Mouse (Mus musculus) forebrain, embryonic 14.5 days (tissue): ENCODE data around the gene Lrrc37a. TPM values are rescaled to one million over a fixed set of nuclear protein-coding genes. Genes with fewer than 3 reads are reported as not detected.
"Not testable (repeated sequence)": the region's sequence is repeated elsewhere in the genome, so short reads cannot be mapped to it uniquely, and the experiment has no call there.

ENCODE experiments used
- ATAC-seq: fragments of 200-750 bp; cut with Nextera tagmentation; 2 replicates; pipeline ENCODE4 v1.8.0; 2017; ENCODE audit warnings: mild to moderate bottlenecking, moderate library complexity
- DNase-seq: peaks from one replicate; pipeline ENCODE4 v3.0.0-alpha.2; 2015; ENCODE audit warnings: low spot score
- H3K27ac ChIP-seq: fragments of 300-500 bp; sonication (generic); 2 replicates; pipeline ENCODE4 v1.5.1; 2014; ENCODE audit warnings: low read depth, mild to moderate bottlenecking, control low read depth, low read length, moderate library complexity
- H3K27me3 ChIP-seq: fragments of 300-500 bp; sonication (generic); replicated peaks from 2 replicates; pipeline ENCODE4 v1.6.1; 2014; ENCODE audit warnings: low read length, control low read depth, mixed read lengths; ENCODE audit not compliant: control insufficient read depth, insufficient read depth
- H3K36me3 ChIP-seq: fragments of 300-500 bp; sonication (generic); 2 replicates; pipeline ENCODE4 v1.6.1; 2014; ENCODE audit warnings: low read length, control low read depth; ENCODE audit not compliant: control insufficient read depth, insufficient read depth
- H3K4me1 ChIP-seq: fragments of 300-500 bp; sonication (generic); 2 replicates; pipeline ENCODE4 v1.6.1; 2014; ENCODE audit warnings: antibody characterized with exemption, low read length, control low read depth; ENCODE audit not compliant: control insufficient read depth, insufficient read depth
- H3K4me2 ChIP-seq: fragments of 300-500 bp; sonication (generic); 2 replicates; pipeline ENCODE4 v1.6.1; 2014; ENCODE audit warnings: mild to moderate bottlenecking, control low read depth, low read length
- H3K4me3 ChIP-seq: fragments of 300-500 bp; sonication (generic); 2 replicates; pipeline ENCODE4 v1.5.1; 2014; ENCODE audit warnings: low read depth, low read length, control low read depth
- H3K9ac ChIP-seq: fragments of 300-500 bp; sonication (generic); 2 replicates; pipeline ENCODE4 v1.6.1; 2014; ENCODE audit warnings: mild to moderate bottlenecking, low read length, control low read depth, moderate library complexity
- H3K9me3 ChIP-seq: fragments of 300-500 bp; sonication (generic); replicated peaks from 2 replicates; pipeline ENCODE4 v1.6.1; 2016; ENCODE audit warnings: low read length, control low read depth, mixed read lengths; ENCODE audit not compliant: control insufficient read depth
- WGBS: fragments of 180-500 bp; shearing (Covaris S2); extraction: QIAGEN DNeasy Blood & Tissue Kit; methylation state at CpG from one replicate; pipeline ENCODE4 v1.1.7; 2014; 5-methylcytosine and 5-hydroxymethylcytosine counted together
- polyA plus RNA-seq: library from polyadenylated mRNA; unstranded; fragments of >200 nt; fragmentation: Nextera tagmentation; extraction: Ambion mirVana; gene quantifications from 2 replicates; pipeline ENCODE4 v1.2.1, GENCODE M21; 2014

The Lrrc37a gene
- not detected in 2 replicates for polyA plus RNA-seq

- 93% methylated on average over 12 of the region's 12 CpGs for WGBS
Measured at GRCm38 (mm10) chr11:103504497-103504896, at the start of gene Lrrc37a. Gene Lrrc37a, minus strand, starts transcription at chr11:103504597.

DNA sequence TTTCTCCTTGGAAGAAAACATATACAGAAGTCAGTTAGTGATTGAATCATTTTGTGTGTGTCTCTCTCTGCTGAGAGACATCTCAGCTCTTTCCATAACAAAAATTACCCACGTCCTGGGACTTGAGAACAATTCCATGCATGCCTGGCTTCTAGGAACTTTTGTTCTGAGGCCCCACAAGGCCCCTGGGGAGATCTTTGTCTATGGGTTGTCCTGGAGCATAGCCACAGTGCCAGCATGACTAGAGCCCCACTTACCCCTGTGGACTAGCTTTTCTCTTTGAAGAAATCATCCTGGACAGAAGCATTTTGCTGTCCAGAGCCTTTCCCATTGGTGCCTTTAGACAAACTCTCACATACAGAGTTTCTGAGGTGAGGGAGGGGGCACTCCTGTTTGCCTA lies 30.6 kb upstream of the Lrrc37a start:
- ATAC-seq, H3K9ac ChIP-seq, H3K4me2 ChIP-seq, DNase-seq, H3K9me3 ChIP-seq, H3K4me1 ChIP-seq, H3K27me3 ChIP-seq, H3K36me3 ChIP-seq, H3K27ac ChIP-seq, H3K4me3 ChIP-seq: not testable (repeated sequence)
- WGBS, result 28% methylated on average over 1 of the region's 1 CpGs

More at GRCm38 (mm10) chr11:103504497-103504896, at the start of gene Lrrc37a:
- Histone ChIP-seq H3K4me1 (no peaks in the 10 kb centered on the region), H3K36me3 (no peaks in the 10 kb centered on the region), H3K4me2 (no peak within 1 kb of the TSS), H3K9me3 (no peaks in the 10 kb centered on the region), H3K27me3 (no peaks in the 10 kb centered on the region), H3K9ac (no peak within 1 kb of the TSS), H3K27ac (no peak within 1 kb of the TSS), H3K4me3 (no peak within 1 kb of the TSS)
- no peak for DNase-seq
- no peak for ATAC-seq

GRCm38 (mm10) chr11:103512111-103512510 lies 7.7 kb upstream of the Lrrc37a start:
- no peak for DNase-seq
- Histone ChIP-seq H3K9ac (no peak overlapping the region), H3K9me3 (no peaks in the 10 kb centered on the region), H3K27ac (no peak overlapping the region), H3K4me3 (no peak overlapping the region), H3K27me3 (no peaks in the 10 kb centered on the region), H3K36me3 (no peaks in the 10 kb centered on the region), H3K4me2 (no peak overlapping the region), H3K4me1 (no peaks in the 10 kb centered on the region)
- WGBS, result 81% methylated on average over 2 of the region's 2 CpGs
- ATAC-seq, result no peak

GRCm38 (mm10) chr11:103464443-103464842 lies 40.0 kb downstream of the Lrrc37a start:
- Histone ChIP-seq H3K4me1 (no peaks in the 10 kb centered on the region), H3K36me3 (no peaks in the 10 kb centered on the region), H3K4me2 (no peak overlapping the region), H3K4me3 (no peak overlapping the region), H3K9ac (no peak overlapping the region), H3K27ac (no peak overlapping the region), H3K27me3 (no peaks in the 10 kb centered on the region), H3K9me3 (no peaks in the 10 kb centered on the region)
- ATAC-seq (no peak), DNase-seq (peak; percentile 27)
- 70% methylated on average over 7 of the region's 7 CpGs for WGBS

DNA sequence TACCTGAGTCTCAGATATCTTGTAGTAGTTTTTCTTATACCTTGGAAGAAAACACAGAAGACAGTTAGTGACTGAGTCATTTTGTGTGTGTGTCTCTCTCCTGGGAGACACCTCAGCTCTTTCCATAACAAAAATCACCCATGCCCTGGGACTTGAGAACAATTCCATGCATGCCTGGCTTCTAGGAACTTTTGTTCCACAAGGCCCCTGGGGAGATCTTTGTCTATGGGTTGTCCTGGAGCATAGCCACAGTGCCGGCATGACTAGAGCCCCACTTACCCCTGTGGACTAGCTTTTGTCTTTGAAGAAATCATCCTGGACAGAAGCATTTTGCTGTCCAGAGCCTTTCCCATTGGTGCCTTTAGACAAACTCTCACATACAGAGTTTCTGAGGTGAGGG lies 53.3 kb downstream of the Lrrc37a start:
- not testable (repeated sequence) for H3K27me3 ChIP-seq, H3K4me1 ChIP-seq, H3K4me3 ChIP-seq, DNase-seq, H3K36me3 ChIP-seq, H3K27ac ChIP-seq, ATAC-seq, H3K4me2 ChIP-seq, H3K9ac ChIP-seq, H3K9me3 ChIP-seq
- 36% methylated on average over 1 of the region's 1 CpGs for WGBS

- not testable (repeated sequence) for H3K9me3 ChIP-seq, DNase-seq, H3K4me3 ChIP-seq, ATAC-seq, H3K9ac ChIP-seq, H3K27ac ChIP-seq, H3K4me2 ChIP-seq, H3K36me3 ChIP-seq, H3K4me1 ChIP-seq, H3K27me3 ChIP-seq
- 91% methylated on average over 14 of the region's 14 CpGs for WGBS
Measured at GRCm38 (mm10) chr11:103449721-103450120, 54.7 kb downstream of the Lrrc37a start.

DNA sequence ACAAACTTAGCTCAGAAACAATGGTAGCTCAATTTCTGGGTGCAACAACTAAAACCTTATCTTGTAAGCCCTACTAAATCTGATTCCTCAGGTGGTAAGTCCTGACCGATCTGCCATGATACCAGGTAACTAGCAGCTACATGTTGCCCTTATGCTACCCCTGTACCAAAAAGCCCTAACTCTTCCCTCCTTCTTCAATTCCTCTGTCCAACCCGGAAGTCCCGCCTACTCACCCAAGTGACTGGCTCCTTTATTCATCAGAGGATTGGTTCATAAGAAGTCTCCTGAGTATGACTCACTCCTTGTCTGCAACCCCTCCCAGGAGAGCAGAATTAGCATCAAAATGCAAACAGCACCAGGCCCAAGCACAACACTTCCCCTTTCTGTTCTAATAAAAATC lies 60.7 kb downstream of the Lrrc37a start:
- Histone ChIP-seq H3K9ac (no peak overlapping the region), H3K27me3 (no peaks in the 10 kb centered on the region), H3K4me2 (no peak overlapping the region), H3K4me1 (no peaks in the 10 kb centered on the region), H3K27ac (no peak overlapping the region), H3K9me3 (no peaks in the 10 kb centered on the region), H3K4me3 (no peak overlapping the region), H3K36me3 (no peaks in the 10 kb centered on the region)
- no peak for DNase-seq
- 90% methylated on average over 3 of the region's 3 CpGs for WGBS
- no peak for ATAC-seq

- no peak overlapping the region for H3K4me3 ChIP-seq
- WGBS, result 88% methylated on average over 5 of the region's 5 CpGs
- no peaks in the 10 kb centered on the region for H3K9me3 ChIP-seq
- DNase-seq, result no peak
- no peaks in the 10 kb centered on the region for H3K36me3 ChIP-seq
- no peak overlapping the region for H3K27ac ChIP-seq
- no peak overlapping the region for H3K9ac ChIP-seq
- no peak overlapping the region for H3K4me2 ChIP-seq
- no peaks in the 10 kb centered on the region for H3K4me1 ChIP-seq
- H3K27me3 ChIP-seq, result no peaks in the 10 kb centered on the region
- no peak for ATAC-seq
Measured at GRCm38 (mm10) chr11:103436282-103436681, 68.1 kb downstream of the Lrrc37a start.

GRCm38 (mm10) chr11:103425031-103425430 lies 79.4 kb downstream of the Lrrc37a start:
- ATAC-seq, result no peak
- Histone ChIP-seq H3K27ac (no peak overlapping the region), H3K9me3 (no peaks in the 10 kb centered on the region), H3K36me3 (no peaks in the 10 kb centered on the region), H3K4me1 (no peaks in the 10 kb centered on the region), H3K4me2 (no peak overlapping the region), H3K4me3 (no peak overlapping the region), H3K27me3 (no peaks in the 10 kb centered on the region), H3K9ac (no peak overlapping the region)
- WGBS, result 35% methylated on average over 5 of the region's 5 CpGs
- no peak for DNase-seq
